Mouse (Mus musculus): Measurements from ENCODE around the gene Rasal2.

The Rasal2 gene

GRCm38 (mm10) chr1:157412454-157413369, at the start of gene Rasal2:
Gene Rasal2, minus strand, starts transcription at chr1:157412595.
- peak; percentile 91 to 92 for DNase-seq

DNA sequence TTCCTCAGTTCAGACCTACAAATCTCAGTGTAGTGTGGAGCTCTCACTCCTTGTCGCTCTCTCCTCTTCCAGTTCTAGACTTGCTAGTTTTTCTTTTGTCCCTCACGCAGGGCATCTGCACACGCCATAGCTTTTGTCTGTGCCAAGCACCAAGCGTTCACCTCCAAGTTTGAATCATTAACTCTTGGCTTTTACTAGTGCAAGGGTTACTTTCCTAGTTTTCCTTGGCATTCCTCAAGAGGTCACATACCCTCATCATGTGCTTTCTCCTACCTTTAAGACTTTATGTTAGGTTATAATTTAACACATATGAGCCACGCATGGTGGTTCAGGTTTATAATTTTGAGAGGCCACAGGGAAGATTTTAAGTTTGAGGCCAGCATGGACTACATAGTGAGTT, 48.9 kb upstream of the Rasal2 start:
- no peak for DNase-seq

GRCm38 (mm10) chr1:157459904-157460303, 47.5 kb upstream of the Rasal2 start:
- DNase-seq, result no peak

DNA sequence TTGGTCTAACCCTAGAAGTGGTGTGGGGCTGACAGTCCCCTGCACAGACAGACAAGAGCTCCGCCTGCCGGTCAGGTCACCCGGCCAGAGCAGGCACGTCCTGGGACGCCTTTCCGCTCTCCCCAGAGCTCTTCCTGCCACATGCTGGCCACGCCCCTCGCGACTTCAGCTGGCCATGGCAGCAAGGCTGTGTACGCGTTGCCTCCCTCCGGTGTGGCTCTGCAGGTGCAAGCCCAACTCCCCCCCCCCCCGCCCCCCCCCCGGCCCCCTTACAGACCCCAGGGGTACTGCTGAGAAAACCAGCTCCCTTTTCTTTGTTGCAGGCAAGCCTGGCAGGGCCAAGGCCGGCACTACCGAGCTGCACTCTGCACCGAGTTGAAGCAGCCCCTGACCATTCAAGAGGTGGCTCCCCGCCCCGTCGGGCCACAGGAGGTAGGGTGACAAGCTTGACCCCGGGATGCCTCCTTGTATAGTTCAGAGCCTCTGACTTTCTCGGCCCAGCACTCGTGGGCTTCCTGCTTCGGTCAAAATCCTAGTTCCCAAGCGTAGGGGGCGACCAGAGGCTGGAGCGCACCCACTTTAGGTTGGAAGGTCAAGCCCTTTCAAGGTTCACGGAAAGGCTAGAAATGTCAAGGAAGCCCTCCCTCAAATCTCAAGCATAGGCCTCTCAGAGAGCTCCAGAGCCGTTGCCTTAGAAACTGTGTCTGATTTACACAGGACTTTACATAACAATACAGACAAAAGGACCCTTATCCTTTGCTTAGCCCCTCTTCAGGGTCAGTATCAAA, 46.2 kb upstream of the Rasal2 start, which contains the start of gene Cryzl2:
Cryzl2 (plus strand) TSS at position 157 of the 788 bp plus-strand sequence.
- DNase-seq, result peak; percentile 67 to 69

- DNase-seq, result no peak
Observed at GRCm38 (mm10) chr1:157457789-157458188, 45.4 kb upstream of the Rasal2 start.

DNA sequence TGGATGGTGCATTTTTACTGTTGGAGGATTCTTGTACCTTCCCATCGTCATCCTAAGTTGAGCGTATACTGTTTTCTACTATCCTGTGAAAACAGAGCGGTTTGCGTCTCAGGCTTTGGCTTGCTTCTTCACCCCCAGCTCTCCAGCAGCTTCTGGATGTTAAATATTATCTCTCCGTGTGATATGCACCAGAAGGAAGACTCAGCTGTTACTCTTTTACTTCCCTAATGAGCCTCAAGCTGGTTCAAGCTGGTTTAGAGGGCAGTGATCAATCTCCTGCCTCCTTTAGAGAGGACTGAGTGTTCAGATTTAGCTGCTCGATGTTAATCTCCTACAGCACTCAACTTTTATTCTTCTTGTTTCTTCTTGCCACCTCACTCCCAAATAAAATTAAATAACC, 42.5 kb upstream of the Rasal2 start:
- DNase-seq, result no peak

- no peak for DNase-seq
Observed at GRCm38 (mm10) chr1:157452759-157453549, 40.6 kb upstream of the Rasal2 start.

DNA sequence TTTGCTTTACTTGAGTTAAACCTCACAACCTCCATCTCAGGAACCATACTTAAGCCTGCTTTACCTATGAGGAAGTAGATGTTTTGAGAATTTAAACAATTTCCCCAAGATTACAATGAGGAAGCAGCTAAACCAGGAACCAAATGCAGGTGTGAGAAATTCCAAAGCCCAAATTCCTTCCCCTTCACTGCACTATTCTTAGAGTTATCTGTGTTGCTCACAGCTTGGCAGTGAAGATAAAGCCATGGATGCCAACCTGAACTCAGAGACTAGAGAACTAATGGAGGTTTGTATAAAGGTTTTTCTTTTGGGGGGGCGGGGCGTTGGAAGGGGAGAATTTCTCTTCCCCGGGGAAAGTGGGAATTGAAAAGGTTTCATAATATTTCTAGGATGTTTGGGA, 39.9 kb upstream of the Rasal2 start:
- no peak for DNase-seq

- DNase-seq, result peak in 1 of 2 experiments; percentile 5
Observed at GRCm38 (mm10) chr1:157449981-157450636, 37.7 kb upstream of the Rasal2 start.

- DNase-seq, result no peak
Observed at GRCm38 (mm10) chr1:157449532-157449931, 37.1 kb upstream of the Rasal2 start.

GRCm38 (mm10) chr1:157448805-157449188, 36.4 kb upstream of the Rasal2 start:
- no peak for DNase-seq

DNA sequence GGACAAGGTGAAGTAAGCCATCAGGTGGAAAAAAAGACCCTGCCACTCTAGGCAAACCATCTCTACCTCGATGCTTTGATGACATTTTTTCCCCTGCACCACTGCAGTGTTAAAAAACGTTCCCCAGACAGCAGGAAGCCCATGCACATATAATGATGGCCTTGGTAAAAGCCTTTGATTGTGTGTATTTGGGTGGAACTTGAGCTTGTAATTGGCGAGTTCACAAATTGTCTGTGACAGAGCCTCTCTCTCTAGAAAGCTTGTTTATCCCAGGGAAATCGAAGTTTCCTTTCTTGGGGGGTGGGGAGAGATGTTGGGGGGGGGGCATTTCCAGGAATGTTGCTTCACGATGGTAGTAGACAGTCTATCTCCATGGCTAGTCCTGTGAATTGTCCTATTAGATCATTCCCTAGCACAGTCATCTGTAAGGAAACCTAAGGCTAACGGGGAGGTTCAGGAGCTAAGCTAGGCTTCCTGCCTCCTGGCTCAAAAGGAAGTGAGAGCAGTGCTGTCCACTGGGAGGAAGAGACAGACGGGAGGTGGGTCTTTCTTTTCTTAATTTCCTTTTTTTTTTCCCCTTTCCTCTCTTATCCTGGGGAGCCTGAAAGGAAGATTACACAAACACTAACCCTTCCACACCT, 35.9 kb upstream of the Rasal2 start:
- no peak for DNase-seq

- no peak for DNase-seq
Observed at GRCm38 (mm10) chr1:157447142-157447541, 34.7 kb upstream of the Rasal2 start.

- DNase-seq, result no peak
Observed at GRCm38 (mm10) chr1:157446325-157446724, 33.9 kb upstream of the Rasal2 start.

DNA sequence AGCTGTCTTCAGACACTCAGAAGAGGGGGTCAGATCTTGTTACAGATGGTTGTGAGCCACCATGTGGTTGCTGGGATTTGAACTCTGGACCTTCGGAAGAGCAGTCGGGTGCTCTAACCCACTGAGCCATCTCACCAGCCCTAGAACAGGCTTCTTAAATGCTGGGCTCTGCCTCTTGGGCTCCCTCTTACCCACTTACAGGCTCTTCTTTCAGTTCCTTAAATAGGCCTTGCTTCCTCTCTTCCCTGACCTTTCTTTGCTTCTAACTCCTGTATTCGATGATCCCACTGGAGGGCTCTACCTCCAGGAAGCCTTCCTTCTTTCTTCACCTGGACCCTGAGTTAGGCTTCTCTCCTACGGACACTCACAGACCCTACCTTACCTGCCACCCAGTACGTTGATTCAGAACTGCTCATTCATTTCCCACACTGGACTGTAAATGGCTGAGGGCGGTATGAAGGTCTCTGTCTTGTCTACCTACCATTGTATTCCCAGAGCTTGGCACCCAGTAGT, 33.1 kb upstream of the Rasal2 start:
- no peak for DNase-seq

DNA sequence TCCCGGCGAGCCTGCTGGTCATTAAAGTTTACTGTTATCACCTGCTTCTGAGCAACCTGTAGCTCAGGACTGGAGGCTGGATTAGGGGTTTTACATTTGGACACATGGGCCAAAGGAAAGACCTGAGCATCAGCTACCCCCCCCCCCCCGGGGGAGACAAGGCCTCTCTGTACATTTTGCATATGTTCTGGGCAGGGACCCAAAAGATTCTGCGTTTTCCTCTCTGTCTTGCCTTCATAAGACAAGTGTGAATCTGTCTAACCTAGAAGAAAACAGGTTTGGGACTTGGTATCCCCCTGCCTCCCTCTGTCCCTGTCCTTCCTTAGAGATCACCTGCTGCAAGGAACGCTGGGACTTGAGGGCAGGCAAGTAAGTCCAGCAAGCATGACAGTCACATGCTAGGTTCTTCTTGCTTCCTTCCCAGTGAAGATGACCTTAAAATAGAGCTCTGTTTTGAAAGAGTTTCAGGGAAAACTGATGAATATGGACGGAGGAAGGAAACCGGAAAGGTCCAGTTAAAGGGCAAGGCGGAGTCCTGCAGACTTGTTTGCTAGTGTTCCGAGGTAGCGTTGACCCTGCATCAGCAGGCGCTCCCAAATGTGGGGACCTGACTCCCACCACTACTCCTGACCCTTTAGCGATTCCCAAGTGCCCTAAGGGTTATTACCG, 32.4 kb upstream of the Rasal2 start:
- no peak for DNase-seq

- no peak for DNase-seq
Observed at GRCm38 (mm10) chr1:157443723-157444561, 31.5 kb upstream of the Rasal2 start.

- DNase-seq, result no peak
Observed at GRCm38 (mm10) chr1:157443026-157443722, 30.8 kb upstream of the Rasal2 start.

DNA sequence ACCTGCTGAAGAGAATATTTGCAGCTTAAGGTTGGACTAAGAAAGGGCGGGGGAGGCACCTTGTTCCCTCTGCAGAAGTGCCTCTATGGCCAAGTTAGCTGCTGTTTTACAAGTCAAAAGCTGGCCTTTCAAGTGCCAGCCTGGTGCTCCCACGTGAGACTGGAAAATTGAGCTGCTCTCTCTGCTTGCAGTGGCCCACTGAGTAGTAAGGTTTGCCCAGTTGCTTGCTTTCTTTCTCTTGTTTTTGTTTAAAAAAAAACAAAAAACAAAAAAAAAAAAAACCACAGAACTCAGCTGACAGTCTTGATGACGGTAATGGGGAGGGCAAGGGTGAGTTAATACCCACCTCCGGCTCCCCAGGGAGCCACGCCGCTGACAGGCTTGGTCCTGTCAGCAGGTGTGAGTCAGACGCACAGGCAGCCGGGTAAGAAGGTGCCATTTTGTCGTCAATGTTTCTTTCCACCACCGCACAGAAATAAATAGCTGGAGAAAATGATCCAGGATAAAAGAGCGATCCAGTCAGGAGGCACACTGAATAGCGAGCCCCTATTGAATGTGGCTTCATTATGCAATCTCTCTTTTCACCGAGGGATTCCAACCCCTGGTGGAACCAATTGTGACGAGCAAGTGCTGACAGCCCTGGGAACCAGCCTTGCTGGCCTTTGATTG, 27.7 kb upstream of the Rasal2 start:
- no peak for DNase-seq
